Mouse (Mus musculus) forebrain, embryonic 10.5 days (tissue): Measurements from ENCODE around the gene Slc35b4. TPM values are rescaled to one million over a fixed set of nuclear protein-coding genes. Genes with fewer than 3 reads are reported as not detected.

Experiments used
- DNase-seq: peaks from one replicate; pipeline ENCODE4 v3.0.0-alpha.2; 2017; ENCODE audit warnings: low spot score; ENCODE audit errors: extremely low spot score
- H3K27ac ChIP-seq: fragments of 300-500 bp; sonication (generic); 2 replicates; pipeline ENCODE4 v1.5.1; 2016; ENCODE audit warnings: mild to moderate bottlenecking
- H3K27me3 ChIP-seq: fragments of 300-500 bp; sonication (generic); 2 replicates; pipeline ENCODE4 v1.6.1; 2016; ENCODE audit warnings: mild to moderate bottlenecking; ENCODE audit not compliant: poor library complexity, severe bottlenecking
- H3K36me3 ChIP-seq: fragments of 300-500 bp; sonication (generic); replicated peaks from 2 replicates; pipeline ENCODE4 v1.6.1; 2016; ENCODE audit warnings: mild to moderate bottlenecking, moderate library complexity
- H3K4me1 ChIP-seq: fragments of 300-500 bp; sonication (generic); 2 replicates; pipeline ENCODE4 v1.6.1; 2016
- H3K4me3 ChIP-seq: fragments of 300-500 bp; sonication (generic); 2 replicates; pipeline ENCODE4 v1.5.1; 2016; ENCODE audit warnings: mild to moderate bottlenecking, moderate library complexity
- H3K9me3 ChIP-seq: fragments of 300-500 bp; sonication (generic); 2 replicates; pipeline ENCODE4 v1.6.1; 2016; ENCODE audit warnings: mild to moderate bottlenecking, moderate library complexity
- WGBS: fragments of 180-500 bp; shearing (Covaris S2); methylation state at CpG from one replicate; pipeline ENCODE4 v1.1.7; 2016; 5-methylcytosine and 5-hydroxymethylcytosine counted together
- polyA plus RNA-seq: library from polyadenylated mRNA; unstranded; fragments of >200 nt; fragmentation: Nextera tagmentation; extraction: Ambion mirVana; gene quantifications from 2 replicates; pipeline ENCODE4 v1.2.1, GENCODE M21; 2016

The Slc35b4 gene
- 41.7 and 47.5 TPM in 2 replicates for polyA plus RNA-seq

- Histone ChIP-seq H3K27ac (peak within 1 kb of the TSS; percentile 92), H3K9me3 (no peaks in the 10 kb centered on the region), H3K36me3 (no peaks in the 10 kb centered on the region; the same call in 1 of the 2 replicates), H3K4me3 (peak within 1 kb of the TSS; percentile 87), H3K4me1 (peaks cover 16% of the 10 kb centered on the region), H3K27me3 (no peaks in the 10 kb centered on the region)
- peak; percentile 94 for DNase-seq
- 1% methylated on average over 29 of the region's 29 CpGs for WGBS
Measured at GRCm38 (mm10) chr6:34176864-34177247, at the start of gene Slc35b4. Gene Slc35b4, minus strand, starts transcription at chr6:34177111.

GRCm38 (mm10) chr6:34225004-34225599, 48.2 kb upstream of the Slc35b4 start:
- Histone ChIP-seq H3K4me1 (no peaks in the 10 kb centered on the region), H3K9me3 (peaks cover 6% of the 10 kb centered on the region), H3K27me3 (peaks cover 11% of the 10 kb centered on the region; the same call in 1 of the 2 replicates), H3K4me3 (no peak overlapping the region), H3K27ac (no peak overlapping the region), H3K36me3 (no peaks in the 10 kb centered on the region)
- 90% methylated on average over 3 of the region's 3 CpGs for WGBS
- DNase-seq, result no peak

- Histone ChIP-seq H3K4me3 (no peak overlapping the region), H3K27ac (no peak overlapping the region)
Measured at GRCm38 (mm10) chr6:34216450-34217319, 39.8 kb upstream of the Slc35b4 start.

GRCm38 (mm10) chr6:34205754-34206153, 28.8 kb upstream of the Slc35b4 start:
- Histone ChIP-seq H3K27me3 (no peaks in the 10 kb centered on the region), H3K4me1 (peaks cover 10% of the 10 kb centered on the region; the same call in 1 of the 2 replicates), H3K9me3 (no peaks in the 10 kb centered on the region), H3K36me3 (no peaks in the 10 kb centered on the region), H3K27ac (0 out of 2 replicates have a peak overlapping the region, but pooled peaks have one; percentile 56), H3K4me3 (no peak overlapping the region)
- DNase-seq, result no peak
- WGBS, result 76% methylated on average over 3 of the region's 3 CpGs

More at GRCm38 (mm10) chr6:34216450-34217319, 39.8 kb upstream of the Slc35b4 start:
- no peak for DNase-seq
- H3K36me3 ChIP-seq, result no peaks in the 10 kb centered on the region
- H3K9me3 ChIP-seq, result no peaks in the 10 kb centered on the region
- no peaks in the 10 kb centered on the region for H3K4me1 ChIP-seq
- WGBS, result 72% methylated on average over 9 of the region's 9 CpGs
- no peaks in the 10 kb centered on the region for H3K27me3 ChIP-seq

GRCm38 (mm10) chr6:34204971-34205572, 28.2 kb upstream of the Slc35b4 start:
- Histone ChIP-seq H3K27ac (peak overlapping the region; percentile 56; the same call in 1 of the 2 replicates), H3K4me1 (peaks cover 10% of the 10 kb centered on the region; the same call in 1 of the 2 replicates), H3K27me3 (no peaks in the 10 kb centered on the region), H3K9me3 (no peaks in the 10 kb centered on the region), H3K4me3 (no peak overlapping the region), H3K36me3 (no peaks in the 10 kb centered on the region)
- WGBS, result 79% methylated on average over 8 of the region's 8 CpGs
- DNase-seq, result no peak

- WGBS, result 63% methylated on average over 7 of the region's 7 CpGs
- no peaks in the 10 kb centered on the region for H3K9me3 ChIP-seq
- H3K27me3 ChIP-seq, result no peaks in the 10 kb centered on the region
- H3K4me3 ChIP-seq, result no peak overlapping the region
- no peaks in the 10 kb centered on the region for H3K36me3 ChIP-seq
- H3K4me1 ChIP-seq, result peaks cover 10% of the 10 kb centered on the region; the same call in 1 of the 2 replicates
- H3K27ac ChIP-seq, result no peak overlapping the region
- no peak for DNase-seq
Measured at GRCm38 (mm10) chr6:34203503-34203902, 26.6 kb upstream of the Slc35b4 start.

GRCm38 (mm10) chr6:34194981-34195380, 18.1 kb upstream of the Slc35b4 start:
- no peaks in the 10 kb centered on the region for H3K9me3 ChIP-seq
- no peaks in the 10 kb centered on the region for H3K27me3 ChIP-seq
- no peak for DNase-seq
- no peak overlapping the region for H3K4me3 ChIP-seq
- 94% methylated on average over 1 of the region's 1 CpGs for WGBS
- H3K36me3 ChIP-seq, result no peaks in the 10 kb centered on the region
- no peak overlapping the region for H3K27ac ChIP-seq
- H3K4me1 ChIP-seq, result peaks cover 6% of the 10 kb centered on the region; the same call in 1 of the 2 replicates

GRCm38 (mm10) chr6:34193708-34194475, 17.0 kb upstream of the Slc35b4 start:
- DNase-seq, result peak; percentile 61
- Histone ChIP-seq H3K4me3 (no peak overlapping the region), H3K27ac (no peak overlapping the region), H3K27me3 (no peaks in the 10 kb centered on the region), H3K4me1 (peaks cover 6% of the 10 kb centered on the region; the same call in 1 of the 2 replicates), H3K36me3 (no peaks in the 10 kb centered on the region), H3K9me3 (no peaks in the 10 kb centered on the region)
- WGBS, result 67% methylated on average over 12 of the region's 12 CpGs

- H3K27ac ChIP-seq, result no peak overlapping the region
- H3K27me3 ChIP-seq, result no peaks in the 10 kb centered on the region
- no peak for DNase-seq
- H3K4me1 ChIP-seq, result peaks cover 16% of the 10 kb centered on the region
- no peak overlapping the region for H3K4me3 ChIP-seq
- no peaks in the 10 kb centered on the region for H3K9me3 ChIP-seq
- WGBS, result 94% methylated on average over 8 of the region's 8 CpGs
- no peaks in the 10 kb centered on the region for H3K36me3 ChIP-seq
Measured at GRCm38 (mm10) chr6:34191401-34191800, 14.5 kb upstream of the Slc35b4 start.

GRCm38 (mm10) chr6:34189494-34189893, 12.6 kb upstream of the Slc35b4 start:
- Histone ChIP-seq H3K27ac (no peak overlapping the region), H3K4me1 (peaks cover 16% of the 10 kb centered on the region), H3K36me3 (no peaks in the 10 kb centered on the region), H3K9me3 (no peaks in the 10 kb centered on the region), H3K27me3 (no peaks in the 10 kb centered on the region), H3K4me3 (no peak overlapping the region)
- 88% methylated on average over 3 of the region's 3 CpGs for WGBS
- no peak for DNase-seq

GRCm38 (mm10) chr6:34187986-34188599, 11.2 kb upstream of the Slc35b4 start:
- H3K9me3 ChIP-seq, result no peaks in the 10 kb centered on the region
- DNase-seq, result no peak
- peaks cover 10% of the 10 kb centered on the region for H3K4me1 ChIP-seq
- 38% methylated on average over 7 of the region's 7 CpGs for WGBS
- H3K27me3 ChIP-seq, result no peaks in the 10 kb centered on the region
- H3K36me3 ChIP-seq, result no peaks in the 10 kb centered on the region
- H3K4me3 ChIP-seq, result no peak overlapping the region
- peak overlapping the region; percentile 65; the same call in 1 of the 2 replicates for H3K27ac ChIP-seq
